ENCODE assay signal across 27 mouse cellular contexts in the genomic region with DNA sequence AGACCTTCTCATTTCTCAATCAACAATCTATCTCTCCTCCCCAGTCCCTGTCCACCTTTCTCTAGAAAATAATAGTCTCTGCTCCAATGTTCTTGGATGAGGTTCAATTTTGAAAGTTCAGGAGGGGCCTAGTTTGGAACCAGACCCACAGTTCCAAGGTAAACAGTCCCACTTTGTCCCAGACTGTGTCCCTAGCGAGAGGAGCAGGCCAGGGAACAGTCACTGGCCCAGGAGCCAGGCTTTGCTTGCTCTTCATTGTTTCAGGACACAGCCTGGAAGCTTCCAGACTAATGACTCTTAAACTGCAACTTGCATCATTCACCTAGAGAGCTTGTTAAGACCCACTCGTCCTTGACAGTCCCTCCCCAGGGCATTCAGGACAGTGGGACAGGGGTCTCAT. TPM values are rescaled to one million over a fixed set of nuclear protein-coding genes. Genes with fewer than 3 reads are reported as not detected.
DNase-seq lines count a peak whose midpoint lies in the region; ATAC-seq and TF ChIP-seq lines count a peak whose summit lies in the region.
"Had no signal": no experiment of that assay in that cellular context is flagged by ENCODE, and none has a peak within 500 bp of the region (broad histone marks: within the 10 kb centered on the region; RNA-seq: fewer than 3 reads in every experiment).

No protein-coding gene starts in this region.

- TF ChIP-seq EP300 in liver, postnatal 0 days (IDR thresholded peaks at IDR 0.05; ENCODE audit: low read depth) = no peak

- no peak for TF ChIP-seq CTCF in liver, adult 2 months (IDR thresholded peaks at IDR 0.05; ENCODE audit: low read depth, low read length)
- no peak for TF ChIP-seq CTCF in liver, postnatal 0 days (IDR thresholded peaks at IDR 0.05; ENCODE audit: low read depth)

- H3K36me3 ChIP-seq in liver, adult 2 months (ENCODE audit: control insufficient read depth, insufficient read depth, low read length) = peaks cover 86% of the 10 kb centered on the region
- peaks cover 7% of the 10 kb centered on the region; the same call in 1 of the 2 replicates for H3K36me3 ChIP-seq in liver, postnatal 0 days (replicated peaks; ENCODE audit: insufficient read depth, low read length)
- H3K36me3 ChIP-seq: embryonic facial prominence, embryonic 10.5 days; embryonic facial prominence, embryonic 12.5 days; forebrain, embryonic 15.5 days; G1E had no signal

- 31% methylated on average over 2 of the region's 2 CpGs for WGBS in liver, adult 2 months
- 48% methylated on average over 2 of the region's 2 CpGs for WGBS in liver, postnatal 0 days (ENCODE audit: insufficient replicate concordance)

- no peak; the same call in 1 of the 2 replicates for ATAC-seq in liver, postnatal 0 days
- ATAC-seq: activated CD4-positive, CD25-positive, alpha-beta regulatory T cell, adult 4 months; CD4-positive, CD25-positive, alpha-beta regulatory T cell, adult 4 months; forebrain, embryonic 13.5 days; forebrain, embryonic 15.5 days; forebrain, postnatal 0 days; Patski had no signal

- H3K79me2 ChIP-seq in liver, adult 2 months (ENCODE audit: control insufficient read depth, insufficient read depth, low read length) = no peaks in the 10 kb centered on the region

- peaks cover 8% of the 10 kb centered on the region for H3K4me1 ChIP-seq in liver, adult 2 months (ENCODE audit: control insufficient read depth, insufficient read depth, low read length)
- H3K4me1 ChIP-seq in liver, postnatal 0 days (ENCODE audit: insufficient read depth) = no peaks in the 10 kb centered on the region
- H3K4me1 ChIP-seq: embryonic facial prominence, embryonic 10.5 days; embryonic facial prominence, embryonic 12.5 days; forebrain, embryonic 13.5 days; forebrain, embryonic 15.5 days had no signal

- no peaks in the 10 kb centered on the region for H3K9me3 ChIP-seq in liver, postnatal 0 days (ENCODE audit: low read length)
- H3K9me3 ChIP-seq: embryonic facial prominence, embryonic 10.5 days; embryonic facial prominence, embryonic 12.5 days; forebrain, embryonic 13.5 days; forebrain, embryonic 15.5 days had no signal

- intact Hi-C loops in heart, postnatal 10 days (cut with DNase I) = no loop called here

- no peak overlapping the region for H3K4me2 ChIP-seq in liver, postnatal 0 days (ENCODE audit: low read depth, low read length)
- H3K4me2 ChIP-seq: embryonic facial prominence, embryonic 12.5 days; forebrain, embryonic 13.5 days; forebrain, embryonic 15.5 days had no signal

- H3K27me3 ChIP-seq in liver, adult 2 months (ENCODE audit: control insufficient read depth, insufficient read depth, low read length) = no peaks in the 10 kb centered on the region
- no peaks in the 10 kb centered on the region for H3K27me3 ChIP-seq in liver, postnatal 0 days (ENCODE audit: insufficient read depth, low read length)
- H3K27me3 ChIP-seq: CH12.LX; embryonic facial prominence, embryonic 12.5 days; forebrain, embryonic 13.5 days; forebrain, embryonic 15.5 days had no signal

- DNase-seq in adrenal gland, postnatal 14 days = peak; percentile 10
- DNase-seq in adrenal gland, adult (ENCODE audit: inconsistent age in 2 of 2, low spot score in 1 of 2) = no peak
- peak; percentile 95 for DNase-seq in heart, adult 11 months
- no peak for DNase-seq in heart, postnatal 10 days
- peak; percentile 56 for DNase-seq in liver, adult 2 months (ENCODE audit: extremely low read depth, low read depth, low spot score)
- DNase-seq in liver, postnatal 0 days = no peak
- DNase-seq: adrenal gland, adult 2 months; adrenal gland, postnatal 10 days; adrenal gland, postnatal 36 days; B cell, adult 2 months; cerebellum, adult 11-12 months; cerebellum, adult 2 months; cerebellum, adult 9-10 months; cerebellum, postnatal 10 days; cerebellum, postnatal 25 days; forebrain, postnatal 0 days had no signal

- H3K4me3 ChIP-seq in liver, adult 2 months (ENCODE audit: insufficient read depth, low read depth, low read length) = no peak overlapping the region
- no peak overlapping the region for H3K4me3 ChIP-seq in liver, postnatal 0 days (ENCODE audit: low read depth, low read length)
- H3K4me3 ChIP-seq: embryonic facial prominence, embryonic 10.5 days; embryonic facial prominence, embryonic 12.5 days; forebrain, embryonic 13.5 days; forebrain, embryonic 15.5 days had no signal

- no peak for TF ChIP-seq POLR2A in liver, adult 2 months (IDR thresholded peaks at IDR 0.05; ENCODE audit: extremely low read depth, insufficient read depth, low read length)

- no peak overlapping the region for H3K9ac ChIP-seq in liver, adult 2 months (ENCODE audit: low read depth, low read length)
- H3K9ac ChIP-seq in liver, postnatal 0 days (replicated peaks) = no peak overlapping the region
- H3K9ac ChIP-seq: embryonic facial prominence, embryonic 12.5 days; forebrain, embryonic 13.5 days; forebrain, embryonic 15.5 days; forebrain, postnatal 0 days had no signal

- H3K27ac ChIP-seq in liver, adult 2 months (replicated peaks; ENCODE audit: insufficient read depth, low read depth, low read length) = no peak overlapping the region; the same call in 1 of the 2 replicates
- no peak overlapping the region for H3K27ac ChIP-seq in liver, postnatal 0 days (ENCODE audit: low read depth)
- H3K27ac ChIP-seq: embryonic facial prominence, embryonic 10.5 days; embryonic facial prominence, embryonic 12.5 days; forebrain, embryonic 13.5 days; forebrain, embryonic 15.5 days had no signal

RNA-seq across cellular contexts. Expression of gene Pah, which starts 44.1 kb away (rescaled TPM):
- total RNA-seq in adrenal gland, postnatal 14 days (2021) = 3.5 and 78.8 TPM in 2 replicates
- not detected for total RNA-seq in heart, postnatal 10 days (2021)
- 1,376 and 1,431 TPM in 2 replicates for total RNA-seq in liver, adult 2 months (2014; rRNA removed)
- 489 and 575 TPM in 2 replicates for polyA plus RNA-seq in liver, adult 2 months (2012; rRNA removed)
- polyA plus RNA-seq in liver, postnatal 0 days (2015; fragmentation: Nextera tagmentation; extraction: Ambion mirVana) = 146 and 162 TPM in 2 replicates
- total RNA-seq: CH12.LX; forebrain, postnatal 0 days; G1E had no signal
- polyA plus RNA-seq: activated CD4-positive, CD25-positive, alpha-beta regulatory T cell, adult 4 months; CD4-positive, CD25-positive, alpha-beta regulatory T cell, adult 4 months; embryonic facial prominence, embryonic 10.5 days; embryonic facial prominence, embryonic 12.5 days; embryonic facial prominence, embryonic 14.5 days; forebrain, embryonic 11.5 days; forebrain, embryonic 13.5 days; forebrain, embryonic 15.5 days; G1E; Patski had no signal

Comparison
In these comparisons a context has a peak if more than half of its experiments do, and no peak if none do; other contexts are left out.
1. DNase-seq: peak in adrenal gland, postnatal 14 days (single experiment), heart, adult 11 months (single experiment) and liver, adult 2 months (single experiment); none in adrenal gland, adult (0 of 2), heart, postnatal 10 days (0 of 2) and liver, postnatal 0 days (single experiment).